Mouse (Mus musculus) heart, embryonic 12.5 days (tissue): Measurements from ENCODE around the gene Zfp710. TPM values are rescaled to one million over a fixed set of nuclear protein-coding genes. Genes with fewer than 3 reads are reported as not detected.
"Not testable (repeated sequence)": the region's sequence is repeated elsewhere in the genome, so short reads cannot be mapped to it uniquely, and the experiment has no call there.

Experiments used
- ATAC-seq: fragments of 200-750 bp; cut with Nextera tagmentation; 2 replicates; pipeline ENCODE4 v1.8.0; 2017; ENCODE audit warnings: moderate TSS enrichment, moderate library complexity; ENCODE audit not compliant: insufficient number of reproducible peaks, low FRiP score
- H3K27ac ChIP-seq: fragments of 300-500 bp; sonication (generic); 2 replicates; pipeline ENCODE4 v1.5.1; 2016; ENCODE audit warnings: mild to moderate bottlenecking, moderate library complexity; ENCODE audit not compliant: poor library complexity, severe bottlenecking
- H3K27me3 ChIP-seq: fragments of 300-500 bp; sonication (generic); replicated peaks from 2 replicates; pipeline ENCODE4 v1.6.1; 2016; ENCODE audit warnings: mild to moderate bottlenecking, moderate library complexity
- H3K36me3 ChIP-seq: fragments of 300-500 bp; sonication (generic); 2 replicates; pipeline ENCODE4 v1.6.1; 2016; ENCODE audit warnings: mild to moderate bottlenecking, moderate library complexity
- H3K4me1 ChIP-seq: fragments of 300-500 bp; sonication (generic); replicated peaks from 2 replicates; pipeline ENCODE4 v1.6.1; 2016; ENCODE audit warnings: mild to moderate bottlenecking
- H3K4me2 ChIP-seq: fragments of 300-500 bp; sonication (generic); 2 replicates; pipeline ENCODE4 v1.6.1; 2016; ENCODE audit warnings: mild to moderate bottlenecking, moderate library complexity
- H3K4me3 ChIP-seq: fragments of 300-500 bp; sonication (generic); 2 replicates; pipeline ENCODE4 v1.5.1; 2016; ENCODE audit warnings: mild to moderate bottlenecking
- H3K9ac ChIP-seq: fragments of 300-500 bp; sonication (generic); 2 replicates; pipeline ENCODE4 v1.6.1; 2016; ENCODE audit warnings: mild to moderate bottlenecking, moderate library complexity
- H3K9me3 ChIP-seq: fragments of 300-500 bp; sonication (generic); replicated peaks from 2 replicates; pipeline ENCODE4 v1.6.1; 2016; ENCODE audit warnings: mild to moderate bottlenecking, moderate library complexity
- WGBS: fragments of 180-500 bp; shearing (Covaris S2); methylation state at CpG from one replicate; pipeline ENCODE4 v1.1.7; 2016; 5-methylcytosine and 5-hydroxymethylcytosine counted together
- polyA plus RNA-seq: library from polyadenylated mRNA; unstranded; fragments of >200 nt; fragmentation: Nextera tagmentation; extraction: Ambion mirVana; gene quantifications from 2 replicates; pipeline ENCODE4 v1.2.1, GENCODE M21; 2016

The Zfp710 gene
- polyA plus RNA-seq, 1 experiment from 2014 or later, result 13.5 TPM

DNA sequence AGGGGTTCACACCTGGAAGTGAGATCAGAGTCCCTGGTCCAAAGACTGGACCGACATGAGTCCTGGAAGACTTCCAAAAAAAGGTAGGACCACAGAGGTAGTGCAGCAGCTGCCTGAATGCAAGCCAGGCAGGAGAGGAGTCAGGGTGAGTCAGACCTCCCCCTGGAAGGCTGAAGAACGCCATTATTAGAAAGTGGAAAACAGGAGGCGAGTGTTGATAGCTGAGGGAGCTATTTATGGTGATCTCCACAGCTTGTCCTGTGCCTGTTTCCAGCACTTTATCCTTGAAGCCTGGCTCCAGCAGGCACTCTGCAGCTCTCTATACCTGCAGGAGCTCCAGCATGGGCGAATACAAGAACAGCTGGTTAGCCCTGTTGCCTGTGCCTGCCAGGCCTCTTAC lies 94.6 kb downstream of the Zfp710 start:
- H3K36me3 ChIP-seq, result no peaks in the 10 kb centered on the region
- ATAC-seq, result no peak; the same call in 1 of the 2 replicates
- H3K9ac ChIP-seq, result 0 out of 2 replicates have a peak overlapping the region, but pooled peaks have one; percentile 10

GRCm38 (mm10) chr7:80121083-80121482 lies 96.5 kb downstream of the Zfp710 start:
- no peaks in the 10 kb centered on the region for H3K36me3 ChIP-seq
- H3K9ac ChIP-seq, result no peak overlapping the region
- peak overlapping the region; percentile 97 for H3K27ac ChIP-seq
- peaks cover 43% of the 10 kb centered on the region for H3K4me1 ChIP-seq
- no peaks in the 10 kb centered on the region for H3K9me3 ChIP-seq
- 44% methylated on average over 5 of the region's 5 CpGs for WGBS
- no peak overlapping the region for H3K4me2 ChIP-seq
- H3K27me3 ChIP-seq, result no peaks in the 10 kb centered on the region
- peak; percentile 66; the same call in 1 of the 2 replicates for ATAC-seq
- H3K4me3 ChIP-seq, result no peak overlapping the region

More for the DNA sequence above, 94.6 kb downstream of the Zfp710 start:
- no peak overlapping the region for H3K4me3 ChIP-seq
- WGBS, result 14% methylated on average over 4 of the region's 4 CpGs
- H3K4me2 ChIP-seq, result peak overlapping the region; percentile 27
- H3K9me3 ChIP-seq, result no peaks in the 10 kb centered on the region
- H3K4me1 ChIP-seq, result peaks cover 49% of the 10 kb centered on the region
- no peaks in the 10 kb centered on the region for H3K27me3 ChIP-seq
- H3K27ac ChIP-seq, result peak overlapping the region; percentile 97

GRCm38 (mm10) chr7:80123115-80123514 lies 98.5 kb downstream of the Zfp710 start:
- H3K36me3 ChIP-seq, result no peaks in the 10 kb centered on the region
- peaks cover 33% of the 10 kb centered on the region for H3K4me1 ChIP-seq
- no peak overlapping the region for H3K4me3 ChIP-seq
- WGBS, result 55% methylated on average over 4 of the region's 4 CpGs
- H3K9me3 ChIP-seq, result no peaks in the 10 kb centered on the region
- no peak overlapping the region for H3K4me2 ChIP-seq
- H3K27me3 ChIP-seq, result no peaks in the 10 kb centered on the region
- ATAC-seq, result no peak
- no peak overlapping the region for H3K9ac ChIP-seq
- no peak overlapping the region for H3K27ac ChIP-seq

DNA sequence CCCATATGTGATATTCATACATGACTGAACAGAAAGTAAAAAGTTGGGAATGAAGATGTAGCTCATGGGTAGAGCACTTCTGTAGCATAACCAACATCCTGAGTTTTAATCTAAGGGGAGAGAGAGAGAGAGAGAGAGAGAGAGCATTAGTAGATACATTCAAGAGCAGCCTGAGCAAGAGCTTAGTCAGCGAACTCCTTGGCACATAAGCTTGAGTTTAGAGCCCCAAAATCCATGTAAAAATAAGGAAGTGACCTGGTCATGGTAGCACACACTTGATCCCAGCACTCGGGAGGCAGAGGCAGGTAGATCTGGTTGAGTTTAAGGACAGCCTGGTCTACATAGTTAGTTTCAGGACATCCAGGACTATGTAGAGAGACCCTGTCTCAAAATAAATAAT lies 99.1 kb downstream of the Zfp710 start:
- H3K4me1 ChIP-seq, result peaks cover 33% of the 10 kb centered on the region
- no peak overlapping the region for H3K4me2 ChIP-seq
- ATAC-seq, result no peak
- no peak overlapping the region for H3K27ac ChIP-seq
- H3K36me3 ChIP-seq, result no peaks in the 10 kb centered on the region
- no peaks in the 10 kb centered on the region for H3K9me3 ChIP-seq
- 84% methylated on average over 2 of the region's 2 CpGs for WGBS
- H3K9ac ChIP-seq, result no peak overlapping the region
- no peak overlapping the region for H3K4me3 ChIP-seq
- H3K27me3 ChIP-seq, result no peaks in the 10 kb centered on the region

GRCm38 (mm10) chr7:80129278-80129677 lies 104.7 kb downstream of the Zfp710 start:
- H3K4me3 ChIP-seq, result no peak overlapping the region
- peaks cover 26% of the 10 kb centered on the region for H3K4me1 ChIP-seq
- no peaks in the 10 kb centered on the region for H3K36me3 ChIP-seq
- no peak for ATAC-seq
- no peaks in the 10 kb centered on the region for H3K9me3 ChIP-seq
- WGBS, result 52% methylated on average over 4 of the region's 4 CpGs
- no peaks in the 10 kb centered on the region for H3K27me3 ChIP-seq
- no peak overlapping the region for H3K4me2 ChIP-seq
- H3K27ac ChIP-seq, result peak overlapping the region; percentile 95
- H3K9ac ChIP-seq, result 0 out of 2 replicates have a peak overlapping the region, but pooled peaks have one; percentile 39

DNA sequence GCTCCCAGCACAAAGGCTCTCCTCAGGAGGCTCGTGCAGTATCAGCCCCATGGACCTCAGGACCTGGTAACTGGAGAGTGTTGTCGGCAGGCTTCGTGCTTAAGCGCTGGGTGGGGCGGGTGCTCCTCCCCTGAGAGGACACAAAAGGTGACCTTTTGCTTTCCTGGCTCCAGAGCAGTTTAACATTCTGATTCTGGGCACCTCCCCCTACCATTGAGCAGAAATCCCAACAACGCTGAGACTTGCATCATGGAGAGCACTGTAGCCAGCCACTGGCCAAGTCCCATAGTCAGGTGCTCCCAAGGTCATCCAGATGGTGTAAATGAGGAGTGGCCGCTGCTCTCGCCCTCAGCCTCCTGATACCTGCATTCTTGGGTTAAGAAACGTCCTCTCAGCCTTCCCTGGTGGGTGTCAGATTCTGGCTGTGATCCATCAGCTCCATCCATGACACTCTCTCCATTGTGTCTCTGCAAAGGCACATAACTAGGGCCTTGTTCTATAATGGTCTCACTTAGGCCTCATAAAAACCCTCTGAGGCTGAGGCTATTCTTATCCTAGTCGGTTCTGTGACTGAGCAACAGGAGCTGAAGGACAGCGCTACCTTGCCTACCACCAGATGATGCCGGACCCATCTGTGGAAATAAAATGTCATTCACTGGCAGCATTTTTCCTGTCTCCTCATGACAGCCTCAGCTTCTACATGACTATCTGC lies 105.9 kb downstream of the Zfp710 start:
- peak; percentile 68 for ATAC-seq
- Histone ChIP-seq H3K27me3 (no peaks in the 10 kb centered on the region), H3K4me2 (peak overlapping the region; percentile 43), H3K4me1 (peaks cover 35% of the 10 kb centered on the region), H3K9me3 (no peaks in the 10 kb centered on the region), H3K27ac (peak overlapping the region; percentile 95), H3K4me3 (no peak overlapping the region), H3K36me3 (no peaks in the 10 kb centered on the region), H3K9ac (0 out of 2 replicates have a peak overlapping the region, but pooled peaks have one; percentile 39)
- 28% methylated on average over 12 of the region's 12 CpGs for WGBS

DNA sequence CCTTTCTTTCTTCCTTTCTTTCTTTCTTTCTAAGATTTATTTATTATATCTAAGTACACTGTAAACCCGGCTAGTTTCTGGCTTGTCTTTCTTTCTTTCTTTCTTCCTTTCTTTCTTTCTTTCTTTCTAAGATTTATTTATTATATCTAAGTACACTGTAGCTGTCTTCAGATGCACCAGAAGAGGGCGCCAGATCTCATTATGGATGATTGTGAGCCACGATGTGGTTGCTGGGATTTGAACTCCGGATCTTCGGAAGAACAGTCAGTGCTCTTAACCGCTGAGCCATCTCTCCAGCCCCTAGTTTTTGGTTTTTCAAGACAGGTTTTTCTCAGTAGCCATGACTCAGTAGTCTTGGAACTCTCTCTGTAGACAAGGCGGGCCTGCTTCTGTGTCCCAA lies 106.7 kb downstream of the Zfp710 start:
- WGBS, result 72% methylated on average over 7 of the region's 7 CpGs
- Histone ChIP-seq H3K4me1 (peaks cover 35% of the 10 kb centered on the region), H3K27ac (peak overlapping the region; percentile 95)
- not testable (repeated sequence) for ATAC-seq, H3K4me3 ChIP-seq, H3K36me3 ChIP-seq, H3K9ac ChIP-seq, H3K4me2 ChIP-seq, H3K27me3 ChIP-seq, H3K9me3 ChIP-seq

GRCm38 (mm10) chr7:80132541-80132940 lies 107.9 kb downstream of the Zfp710 start:
- no peak overlapping the region for H3K4me3 ChIP-seq
- no peak overlapping the region for H3K9ac ChIP-seq
- peaks cover 12% of the 10 kb centered on the region for H3K9me3 ChIP-seq
- H3K4me2 ChIP-seq, result no peak overlapping the region
- H3K36me3 ChIP-seq, result no peaks in the 10 kb centered on the region
- ATAC-seq, result no peak
- 56% methylated on average over 9 of the region's 9 CpGs for WGBS
- H3K27ac ChIP-seq, result no peak overlapping the region
- peaks cover 35% of the 10 kb centered on the region for H3K4me1 ChIP-seq
- H3K27me3 ChIP-seq, result no peaks in the 10 kb centered on the region

- peak; percentile 53 for ATAC-seq
- 25% methylated on average over 8 of the region's 8 CpGs for WGBS
- Histone ChIP-seq H3K4me1 (peaks cover 29% of the 10 kb centered on the region), H3K36me3 (no peaks in the 10 kb centered on the region), H3K4me3 (no peak overlapping the region), H3K4me2 (peak overlapping the region; percentile 24), H3K27me3 (no peaks in the 10 kb centered on the region), H3K27ac (peak overlapping the region; percentile 84), H3K9ac (no peak overlapping the region), H3K9me3 (peaks cover 14% of the 10 kb centered on the region)
Observed at GRCm38 (mm10) chr7:80134454-80135172, 110.0 kb downstream of the Zfp710 start.

GRCm38 (mm10) chr7:80135173-80135532 lies 110.5 kb downstream of the Zfp710 start:
- Histone ChIP-seq H3K27me3 (no peaks in the 10 kb centered on the region), H3K9ac (no peak overlapping the region)

GRCm38 (mm10) chr7:80138375-80138774 lies 113.8 kb downstream of the Zfp710 start:
- H3K4me3 ChIP-seq, result no peak overlapping the region
- WGBS, result 69% methylated on average over 1 of the region's 1 CpGs
- peaks cover 22% of the 10 kb centered on the region for H3K4me1 ChIP-seq
- no peak overlapping the region for H3K4me2 ChIP-seq
- no peaks in the 10 kb centered on the region for H3K36me3 ChIP-seq
- H3K9me3 ChIP-seq, result peaks cover 14% of the 10 kb centered on the region
- ATAC-seq, result no peak
- H3K27ac ChIP-seq, result no peak overlapping the region
- no peak overlapping the region for H3K9ac ChIP-seq
- H3K27me3 ChIP-seq, result no peaks in the 10 kb centered on the region

More at GRCm38 (mm10) chr7:80135173-80135532, 110.5 kb downstream of the Zfp710 start:
- Histone ChIP-seq H3K4me2 (no peak overlapping the region), H3K4me3 (no peak overlapping the region), H3K9me3 (peaks cover 14% of the 10 kb centered on the region), H3K4me1 (peaks cover 24% of the 10 kb centered on the region), H3K27ac (peak overlapping the region; percentile 84), H3K36me3 (no peaks in the 10 kb centered on the region)
- no peak for ATAC-seq
- 19% methylated on average over 1 of the region's 1 CpGs for WGBS
